Mouse (Mus musculus) hindbrain, postnatal 0 days (tissue): ENCODE data around the gene Rfk. TPM values are rescaled to one million over a fixed set of nuclear protein-coding genes. Genes with fewer than 3 reads are reported as not detected.

ENCODE experiments used
- ATAC-seq: fragments of 200-750 bp; cut with Nextera tagmentation; 2 replicates; pipeline ENCODE4 v1.8.0; 2017; ENCODE audit warnings: mild to moderate bottlenecking, moderate TSS enrichment, moderate library complexity
- DNase-seq: peaks from one replicate; pipeline ENCODE4 v3.0.0-alpha.2; 2015; ENCODE audit warnings: low spot score
- H3K27ac ChIP-seq: fragments of 300-500 bp; sonication (generic); 2 replicates; pipeline ENCODE4 v1.5.1; 2014; ENCODE audit warnings: mild to moderate bottlenecking
- H3K27me3 ChIP-seq: fragments of 300-500 bp; sonication (generic); 2 replicates; pipeline ENCODE4 v1.6.1; 2014; ENCODE audit warnings: low read length, mixed read lengths; ENCODE audit not compliant: insufficient read depth
- H3K36me3 ChIP-seq: fragments of 300-500 bp; sonication (generic); 2 replicates; pipeline ENCODE4 v1.6.1; 2014; ENCODE audit warnings: low read length, mixed read lengths; ENCODE audit not compliant: insufficient read depth
- H3K4me1 ChIP-seq: fragments of 300-500 bp; sonication (generic); 2 replicates; pipeline ENCODE4 v1.6.1; 2014; ENCODE audit warnings: antibody characterized with exemption, low read length, mixed read lengths; ENCODE audit not compliant: insufficient read depth
- H3K4me2 ChIP-seq: fragments of 300-500 bp; sonication (generic); 2 replicates; pipeline ENCODE4 v1.6.1; 2014; ENCODE audit warnings: low read depth, mild to moderate bottlenecking, low read length, moderate library complexity, mixed read lengths
- H3K4me3 ChIP-seq: fragments of 300-500 bp; sonication (generic); 2 replicates; pipeline ENCODE4 v1.5.1; 2014; ENCODE audit warnings: low read length
- H3K9ac ChIP-seq: fragments of 300-500 bp; sonication (generic); replicated peaks from 2 replicates; pipeline ENCODE4 v1.6.1; 2014; ENCODE audit warnings: mild to moderate bottlenecking, low read length, moderate library complexity, mixed read lengths
- H3K9me3 ChIP-seq: fragments of 300-500 bp; sonication (generic); 2 replicates; pipeline ENCODE4 v1.6.1; 2016; ENCODE audit warnings: low read length, mixed read lengths
- CTCF ChIP-seq: IDR thresholded peaks from 2 replicates; pipeline ENCODE4 v1.5.1; 2016; ENCODE audit warnings: antibody characterized with exemption, control low read depth, low read depth
- WGBS: fragments of 180-500 bp; shearing (Covaris S2); extraction: QIAGEN DNeasy Blood & Tissue Kit; methylation state at CpG from one replicate; pipeline ENCODE4 v1.1.7; 2014; 5-methylcytosine and 5-hydroxymethylcytosine counted together
- polyA plus RNA-seq: library from polyadenylated mRNA; unstranded; fragments of >200 nt; fragmentation: Nextera tagmentation; extraction: Ambion mirVana; gene quantifications from 2 replicates; pipeline ENCODE4 v1.2.1, GENCODE M21; 2015
- total RNA-seq: library from RNA; depleted of rRNA; stranded (reverse); fragments of >200 nt; gene quantifications from 2 replicates; pipeline ENCODE4 v1.2.3, GENCODE M21; 2014

Gene Rfk
- total and polyA plus RNA-seq, 2 experiments from 2014 or later, result 61.8 to 106 TPM

DNA sequence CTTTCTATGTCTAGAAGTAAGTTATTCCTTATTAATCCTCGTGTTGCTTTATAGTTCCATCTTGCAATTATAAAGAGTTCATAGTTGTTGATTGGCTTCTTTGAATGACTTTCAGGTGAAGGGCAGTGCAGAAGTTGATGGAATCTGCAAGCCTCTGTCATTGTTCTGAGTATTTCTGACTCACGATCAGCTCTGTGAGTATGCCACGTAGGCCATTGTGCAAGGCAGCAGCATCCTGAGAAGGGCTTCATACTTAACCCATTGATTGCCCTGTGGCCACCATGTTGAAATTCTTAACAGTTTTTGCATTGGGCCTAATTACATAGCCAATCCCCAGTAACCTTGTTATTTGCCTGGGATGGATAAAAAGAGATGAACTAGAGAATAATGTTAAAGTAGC, 15.5 kb downstream of the Rfk start:
- Histone ChIP-seq H3K36me3 (no peaks in the 10 kb centered on the region), H3K27me3 (no peaks in the 10 kb centered on the region), H3K4me3 (no peak overlapping the region), H3K9me3 (no peaks in the 10 kb centered on the region), H3K9ac (no peak overlapping the region), H3K4me2 (no peak overlapping the region), H3K4me1 (no peaks in the 10 kb centered on the region), H3K27ac (no peak overlapping the region)
- TF ChIP-seq CTCF, result no peak
- ATAC-seq, result no peak
- DNase-seq, result no peak
- 60% methylated on average over 3 of the region's 3 CpGs for WGBS

DNA sequence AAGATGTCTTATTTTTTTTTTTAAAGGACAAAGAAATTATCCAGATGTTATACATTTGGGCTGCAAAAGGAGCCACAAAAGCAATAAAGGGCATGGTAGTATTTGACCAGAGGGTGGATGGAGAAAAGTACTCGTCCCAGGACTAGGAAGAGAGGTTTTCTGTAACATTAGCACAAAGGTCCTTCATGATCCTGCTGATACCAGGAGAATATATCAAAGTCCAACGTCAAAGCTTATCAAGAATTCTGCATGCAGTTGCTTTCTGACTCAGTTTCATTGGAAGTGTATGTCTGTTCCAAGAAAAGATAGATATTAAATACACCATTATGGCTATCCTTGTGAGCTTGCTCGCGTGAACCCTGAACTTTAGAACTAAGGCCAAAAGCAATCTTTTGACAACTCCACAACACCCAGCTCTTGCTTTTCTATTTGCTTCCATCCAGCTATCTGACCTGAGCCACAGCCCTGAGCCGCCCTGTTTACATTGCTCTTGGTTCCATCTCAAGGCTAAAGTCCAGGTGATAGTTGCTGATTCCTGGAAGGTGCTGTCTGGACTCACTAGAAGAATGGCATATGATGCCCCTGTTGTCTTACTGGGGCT, 16.7 kb downstream of the Rfk start:
- H3K9me3 ChIP-seq, result no peaks in the 10 kb centered on the region
- no peak overlapping the region for H3K4me2 ChIP-seq
- 92% methylated on average over 5 of the region's 5 CpGs for WGBS
- TF ChIP-seq CTCF, result no peak
- H3K36me3 ChIP-seq, result no peaks in the 10 kb centered on the region
- H3K4me3 ChIP-seq, result no peak overlapping the region
- H3K27ac ChIP-seq, result no peak overlapping the region
- no peak for DNase-seq
- no peak for ATAC-seq
- H3K27me3 ChIP-seq, result no peaks in the 10 kb centered on the region
- no peaks in the 10 kb centered on the region for H3K4me1 ChIP-seq
- no peak overlapping the region for H3K9ac ChIP-seq

DNA sequence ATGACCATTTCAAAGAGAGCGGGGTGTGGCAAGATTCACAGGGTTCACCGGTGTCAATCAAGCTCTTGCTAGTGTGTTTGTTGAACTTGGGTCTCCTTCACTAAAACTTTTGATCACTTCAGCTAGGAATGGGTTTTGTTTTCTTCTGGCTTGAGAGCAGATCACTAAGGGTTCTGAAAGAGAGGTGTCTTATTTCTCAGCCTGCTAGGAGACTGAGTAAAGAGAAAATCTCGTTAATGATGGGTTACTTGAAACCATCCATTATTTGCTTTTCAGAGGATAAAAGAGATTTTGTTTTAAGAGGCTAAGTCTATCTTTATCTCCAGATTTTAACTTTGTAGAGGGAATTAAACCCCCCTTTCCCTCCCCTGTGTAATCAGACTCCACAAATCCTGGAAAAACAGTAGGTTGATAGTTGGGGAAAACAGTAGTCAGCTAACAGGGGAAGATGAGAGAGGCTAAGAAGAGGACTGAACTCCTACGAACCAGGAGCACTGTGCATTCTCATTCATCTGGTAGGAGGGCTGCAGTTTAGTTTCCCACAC, 19.1 kb downstream of the Rfk start:
- Histone ChIP-seq H3K9ac (no peak overlapping the region), H3K36me3 (no peaks in the 10 kb centered on the region), H3K27me3 (no peaks in the 10 kb centered on the region), H3K4me2 (no peak overlapping the region), H3K9me3 (no peaks in the 10 kb centered on the region), H3K4me3 (no peak overlapping the region), H3K27ac (no peak overlapping the region), H3K4me1 (no peaks in the 10 kb centered on the region)
- ATAC-seq (no peak), DNase-seq (no peak)
- TF ChIP-seq CTCF, result no peak
- WGBS, result 67% methylated on average over 4 of the region's 4 CpGs

DNA sequence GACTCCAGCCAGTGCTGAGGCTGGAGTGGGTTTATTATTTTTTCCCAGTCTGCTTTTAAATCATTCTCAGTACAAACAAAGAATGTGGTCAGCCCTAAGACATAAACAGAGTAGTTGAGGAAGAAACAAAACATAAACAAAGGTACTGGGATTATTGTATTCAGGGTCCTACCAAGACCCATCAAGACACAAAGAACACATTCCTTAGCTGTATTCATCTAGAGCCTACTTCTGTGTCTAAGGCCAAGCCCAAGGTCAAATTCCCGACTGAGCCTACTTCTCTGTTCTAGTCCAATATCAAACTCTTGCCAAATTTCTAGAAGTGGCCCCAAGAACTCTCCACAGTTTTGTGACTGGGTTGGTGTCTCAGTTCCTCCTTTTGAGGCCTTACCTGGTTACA, 24.0 kb downstream of the Rfk start:
- H3K4me2 ChIP-seq, result no peak overlapping the region
- no peak overlapping the region for H3K27ac ChIP-seq
- H3K36me3 ChIP-seq, result no peaks in the 10 kb centered on the region
- TF ChIP-seq CTCF, result no peak
- 0 out of 2 replicates have a peak, but pooled peaks cover 2% of the 10 kb centered on the region for H3K4me1 ChIP-seq
- no peaks in the 10 kb centered on the region for H3K9me3 ChIP-seq
- no peak overlapping the region for H3K9ac ChIP-seq
- no peak overlapping the region for H3K4me3 ChIP-seq
- DNase-seq, result no peak
- H3K27me3 ChIP-seq, result no peaks in the 10 kb centered on the region
- no peak for ATAC-seq
- 72% methylated on average over 1 of the region's 1 CpGs for WGBS

DNA sequence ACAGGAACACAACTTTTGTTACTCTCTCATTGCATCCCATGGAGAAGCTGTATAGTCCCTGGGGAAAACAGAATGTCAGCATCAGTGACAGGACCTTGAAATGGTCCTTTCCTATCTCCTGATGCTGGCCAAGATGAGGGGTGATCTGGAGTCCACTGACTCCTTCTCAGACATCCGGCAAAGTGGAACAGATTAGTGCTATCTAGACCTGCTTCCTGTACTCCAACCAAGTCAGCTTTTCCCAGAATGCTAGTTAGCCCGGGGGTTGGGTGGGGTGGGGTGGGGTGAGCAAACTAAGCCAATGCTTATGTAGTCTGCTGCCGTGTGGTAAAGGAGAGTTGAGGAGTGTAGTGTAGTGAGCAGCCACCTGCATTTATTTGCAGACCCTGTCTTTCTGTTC, 29.5 kb downstream of the Rfk start:
- no peak for TF ChIP-seq CTCF
- H3K4me1 ChIP-seq, result 0 out of 2 replicates have a peak, but pooled peaks cover 2% of the 10 kb centered on the region
- DNase-seq (no peak), ATAC-seq (no peak)
- 89% methylated on average over 3 of the region's 3 CpGs for WGBS
- no peak overlapping the region for H3K4me3 ChIP-seq
- H3K36me3 ChIP-seq, result no peaks in the 10 kb centered on the region
- H3K27me3 ChIP-seq, result no peaks in the 10 kb centered on the region
- no peaks in the 10 kb centered on the region for H3K9me3 ChIP-seq
- no peak overlapping the region for H3K27ac ChIP-seq
- H3K4me2 ChIP-seq, result no peak overlapping the region
- H3K9ac ChIP-seq, result no peak overlapping the region

DNA sequence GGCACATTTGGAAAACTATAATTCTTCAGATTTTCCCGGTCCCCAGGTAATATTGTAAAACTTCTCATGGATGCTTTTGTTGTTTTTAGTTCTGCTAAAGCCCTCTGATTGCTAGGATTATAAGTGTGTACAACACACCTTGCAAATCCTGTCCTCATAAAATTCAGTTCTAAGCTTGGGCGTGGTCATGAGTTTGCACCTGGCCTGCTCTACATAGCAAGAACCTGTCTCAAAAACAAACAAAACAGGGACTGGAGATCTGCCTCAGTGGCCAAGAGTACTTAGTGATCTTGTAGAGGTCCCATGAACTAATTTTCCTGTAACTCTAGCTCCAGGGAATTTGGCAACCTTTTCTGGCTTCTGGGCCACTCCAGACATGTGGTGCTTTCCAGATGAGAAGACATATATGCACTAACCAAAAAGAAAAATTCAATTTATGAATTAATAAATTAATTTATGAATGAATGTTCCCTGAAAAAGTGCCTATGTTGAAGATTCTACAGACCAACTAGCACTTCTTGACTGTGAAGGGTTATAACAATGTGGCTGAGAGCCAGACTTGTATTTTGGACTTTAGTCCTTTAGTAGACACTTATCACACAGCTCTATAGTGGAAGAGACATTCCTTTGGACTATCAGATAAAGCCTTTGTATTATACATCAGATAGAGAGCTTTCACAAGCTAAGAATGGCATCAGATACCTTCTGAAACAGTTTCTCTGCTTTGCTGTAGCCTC, 34.1 kb downstream of the Rfk start:
- 92% methylated on average over 2 of the region's 2 CpGs for WGBS
- no peaks in the 10 kb centered on the region for H3K27me3 ChIP-seq
- no peak for ATAC-seq

DNA sequence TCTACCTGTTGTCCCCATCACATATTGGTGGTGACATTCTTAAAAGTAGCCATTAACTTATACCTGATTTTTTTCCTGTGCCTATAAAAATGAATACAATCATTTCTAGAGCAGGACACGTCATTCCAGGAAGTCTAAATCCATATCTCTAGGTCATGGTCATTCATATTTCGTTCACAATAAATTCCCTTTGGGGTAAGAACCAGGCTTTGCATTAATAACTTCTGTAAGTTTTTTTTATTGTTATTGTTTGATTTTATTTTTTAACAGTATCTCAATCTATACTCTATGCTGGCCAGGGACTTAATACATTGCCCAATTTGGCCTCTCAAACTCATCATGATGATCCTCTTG, 34.7 kb downstream of the Rfk start:
- DNase-seq (no peak), ATAC-seq (no peak)
- Histone ChIP-seq H3K4me1 (no peaks in the 10 kb centered on the region), H3K9ac (no peak overlapping the region), H3K27me3 (no peaks in the 10 kb centered on the region), H3K36me3 (no peaks in the 10 kb centered on the region), H3K9me3 (no peaks in the 10 kb centered on the region), H3K4me2 (no peak overlapping the region), H3K27ac (no peak overlapping the region), H3K4me3 (no peak overlapping the region)
- 83% methylated on average over 2 of the region's 2 CpGs for WGBS
- no peak for TF ChIP-seq CTCF

More for the DNA sequence above, 34.1 kb downstream of the Rfk start:
- Histone ChIP-seq H3K4me1 (no peaks in the 10 kb centered on the region), H3K4me2 (no peak overlapping the region), H3K9ac (no peak overlapping the region), H3K36me3 (no peaks in the 10 kb centered on the region), H3K4me3 (no peak overlapping the region), H3K9me3 (no peaks in the 10 kb centered on the region), H3K27ac (no peak overlapping the region)
- DNase-seq, result no peak
- no peak for TF ChIP-seq CTCF
